Mouse (Mus musculus): ENCODE data around the gene Sorl1. TPM values are rescaled to one million over a fixed set of nuclear protein-coding genes. Genes with fewer than 3 reads are reported as not detected.

The Sorl1 gene
- polyA plus RNA-seq, 1 experiment from 2014 or later: 5.8 TPM

DNA sequence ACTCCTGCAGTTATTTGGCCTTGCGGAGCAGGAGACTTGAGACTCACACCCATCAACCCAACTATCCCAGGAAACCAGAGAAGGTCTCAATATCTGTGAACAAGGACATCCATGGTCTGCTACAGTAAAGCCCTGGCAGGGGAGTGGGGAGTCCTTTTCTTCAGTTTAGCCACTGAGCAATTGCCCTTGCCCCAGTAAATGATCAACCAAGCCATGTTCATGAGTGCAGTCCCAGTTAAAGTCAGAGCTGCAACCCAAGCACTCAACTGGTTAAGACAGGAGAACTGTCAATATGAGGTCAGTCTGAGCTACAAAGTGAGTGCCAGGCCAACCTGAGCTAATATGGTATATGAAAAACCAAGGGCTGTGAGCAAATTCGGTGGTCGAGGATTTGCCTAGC, 140.8 kb downstream of the Sorl1 start:
- Histone ChIP-seq H3K4me1 (no peaks in the 10 kb centered on the region), H3K27me3 (no peaks in the 10 kb centered on the region; the same call in 1 of the 2 replicates), H3K9ac (replicated peaks) (no peak overlapping the region), H3K27ac (replicated peaks) (no peak overlapping the region), H3K36me3 (0 out of 2 replicates have a peak, but pooled peaks cover 3% of the 10 kb centered on the region), H3K4me2 (replicated peaks) (no peak overlapping the region), H3K9me3 (no peaks in the 10 kb centered on the region), H3K4me3 (no peak overlapping the region)
- WGBS: 92% methylated on average over 3 of the region's 3 CpGs
- no peak for ATAC-seq (ENCODE audit: low FRiP score, low read depth)

DNA sequence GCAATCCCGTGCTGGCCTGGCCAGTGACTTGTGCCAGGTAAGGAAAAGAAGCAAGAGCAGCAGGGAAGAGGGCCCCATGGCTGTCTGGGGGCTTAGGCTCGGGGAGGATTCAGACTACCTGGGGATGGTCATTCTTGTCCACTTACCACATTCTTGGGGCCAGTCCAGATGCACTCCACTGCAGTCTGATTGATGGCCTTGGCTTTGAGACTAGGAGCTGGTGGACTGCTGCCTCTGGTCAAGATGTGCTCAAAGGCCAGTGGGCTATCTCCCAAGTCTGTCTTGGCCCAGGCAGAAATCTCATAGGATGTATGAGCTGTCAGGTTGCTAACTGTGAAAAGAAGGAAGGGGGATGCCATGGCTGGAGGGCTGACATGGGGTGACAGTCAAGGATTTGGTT, 141.3 kb downstream of the Sorl1 start:
- Histone ChIP-seq H3K9me3 (no peaks in the 10 kb centered on the region), H3K4me3 (no peak overlapping the region), H3K4me1 (no peaks in the 10 kb centered on the region), H3K27me3 (no peaks in the 10 kb centered on the region; the same call in 1 of the 2 replicates), H3K27ac (replicated peaks) (no peak overlapping the region), H3K4me2 (replicated peaks) (no peak overlapping the region), H3K36me3 (0 out of 2 replicates have a peak, but pooled peaks cover 3% of the 10 kb centered on the region), H3K9ac (replicated peaks) (no peak overlapping the region)
- no peak for ATAC-seq (ENCODE audit: low FRiP score, low read depth)
- WGBS: 75% methylated on average over 2 of the region's 2 CpGs

GRCm38 (mm10) chr9:41982023-41982422, 142.1 kb downstream of the Sorl1 start:
- no peaks in the 10 kb centered on the region for H3K4me1 ChIP-seq
- H3K9ac ChIP-seq (replicated peaks): no peak overlapping the region
- no peaks in the 10 kb centered on the region; the same call in 1 of the 2 replicates for H3K27me3 ChIP-seq
- no peak overlapping the region for H3K4me2 ChIP-seq (replicated peaks)
- WGBS: 85% methylated on average over 9 of the region's 9 CpGs
- no peak overlapping the region for H3K27ac ChIP-seq (replicated peaks)
- no peak overlapping the region for H3K4me3 ChIP-seq
- H3K9me3 ChIP-seq: no peaks in the 10 kb centered on the region
- 0 out of 2 replicates have a peak, but pooled peaks cover 3% of the 10 kb centered on the region for H3K36me3 ChIP-seq
- no peak for ATAC-seq (ENCODE audit: low FRiP score, low read depth)

DNA sequence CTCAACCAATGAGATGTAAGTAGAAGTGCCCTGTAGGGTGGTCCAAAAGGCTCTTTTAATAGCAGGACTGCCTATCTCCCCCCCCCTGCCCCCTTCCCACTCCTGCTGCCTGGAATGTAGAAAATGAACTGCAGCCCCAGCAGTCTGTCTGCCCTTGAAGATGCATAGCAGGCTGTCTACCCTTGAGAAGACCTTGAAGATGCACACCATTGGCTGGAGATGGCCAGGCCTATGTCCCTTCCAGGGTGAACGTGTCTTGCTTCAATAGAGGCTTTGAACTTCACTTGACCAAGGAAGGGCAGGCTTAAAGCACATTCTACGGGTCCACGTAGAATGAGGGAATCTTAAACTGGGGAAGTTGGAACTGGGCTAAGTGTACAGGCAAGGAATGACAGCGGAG, 142.8 kb downstream of the Sorl1 start:
- H3K9ac ChIP-seq (replicated peaks): no peak overlapping the region
- H3K4me1 ChIP-seq: no peaks in the 10 kb centered on the region
- 0 out of 2 replicates have a peak, but pooled peaks cover 3% of the 10 kb centered on the region for H3K36me3 ChIP-seq
- H3K27me3 ChIP-seq: no peaks in the 10 kb centered on the region; the same call in 1 of the 2 replicates
- no peaks in the 10 kb centered on the region for H3K9me3 ChIP-seq
- no peak overlapping the region for H3K4me2 ChIP-seq (replicated peaks)
- no peak overlapping the region for H3K4me3 ChIP-seq
- ATAC-seq (ENCODE audit: low FRiP score, low read depth): no peak
- no peak overlapping the region for H3K27ac ChIP-seq (replicated peaks)
- WGBS: 84% methylated on average over 4 of the region's 4 CpGs

DNA sequence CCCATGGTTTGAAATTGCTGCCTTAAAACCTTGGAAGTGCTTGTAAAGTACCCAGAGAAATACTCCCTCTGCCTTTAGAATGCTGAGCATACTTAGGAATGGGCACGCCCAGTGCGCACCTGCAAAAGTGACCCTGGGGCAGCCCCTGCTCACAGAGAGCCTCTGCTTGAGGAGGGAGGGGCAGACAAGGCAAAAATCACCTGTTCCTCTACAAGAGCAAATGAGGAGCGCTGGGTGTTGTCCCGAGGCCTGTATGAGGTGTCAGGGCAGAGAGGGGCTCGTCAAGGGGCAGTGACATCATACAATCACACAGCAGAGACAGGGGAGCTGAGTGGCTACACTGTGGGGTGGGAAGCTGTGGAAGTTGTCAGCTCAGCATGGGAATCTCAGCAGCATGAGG, 143.3 kb downstream of the Sorl1 start:
- Histone ChIP-seq H3K9ac (replicated peaks) (no peak overlapping the region), H3K36me3 (0 out of 2 replicates have a peak, but pooled peaks cover 3% of the 10 kb centered on the region), H3K9me3 (no peaks in the 10 kb centered on the region), H3K4me1 (no peaks in the 10 kb centered on the region), H3K4me2 (replicated peaks) (no peak overlapping the region), H3K27me3 (no peaks in the 10 kb centered on the region), H3K4me3 (no peak overlapping the region), H3K27ac (replicated peaks) (no peak overlapping the region)
- WGBS: 93% methylated on average over 5 of the region's 5 CpGs
- ATAC-seq (ENCODE audit: low FRiP score, low read depth): no peak

GRCm38 (mm10) chr9:41978366-41978765, 145.7 kb downstream of the Sorl1 start:
- Histone ChIP-seq H3K9me3 (no peaks in the 10 kb centered on the region), H3K27ac (replicated peaks) (no peak overlapping the region), H3K4me2 (replicated peaks) (no peak overlapping the region), H3K9ac (replicated peaks) (no peak overlapping the region), H3K36me3 (0 out of 2 replicates have a peak, but pooled peaks cover 3% of the 10 kb centered on the region), H3K4me1 (0 out of 2 replicates have a peak, but pooled peaks cover 3% of the 10 kb centered on the region), H3K27me3 (no peaks in the 10 kb centered on the region), H3K4me3 (no peak overlapping the region)
- 95% methylated on average over 6 of the region's 6 CpGs for WGBS
- no peak for ATAC-seq (ENCODE audit: low FRiP score, low read depth)

- no peak for ATAC-seq (ENCODE audit: low FRiP score, low read depth)
- WGBS: 88% methylated on average over 15 of the region's 15 CpGs
- Histone ChIP-seq H3K27me3 (no peaks in the 10 kb centered on the region), H3K9me3 (no peaks in the 10 kb centered on the region), H3K4me2 (replicated peaks) (no peak overlapping the region), H3K27ac (replicated peaks) (no peak overlapping the region), H3K4me3 (no peak overlapping the region), H3K4me1 (0 out of 2 replicates have a peak, but pooled peaks cover 3% of the 10 kb centered on the region), H3K9ac (replicated peaks) (no peak overlapping the region), H3K36me3 (no peaks in the 10 kb centered on the region)
Measured at GRCm38 (mm10) chr9:41975968-41976367, 148.1 kb downstream of the Sorl1 start.

GRCm38 (mm10) chr9:41974661-41975060, 149.4 kb downstream of the Sorl1 start:
- Histone ChIP-seq H3K27ac (replicated peaks) (no peak overlapping the region), H3K9me3 (no peaks in the 10 kb centered on the region), H3K36me3 (no peaks in the 10 kb centered on the region), H3K9ac (replicated peaks) (no peak overlapping the region), H3K4me3 (no peak overlapping the region), H3K4me1 (0 out of 2 replicates have a peak, but pooled peaks cover 3% of the 10 kb centered on the region), H3K27me3 (no peaks in the 10 kb centered on the region), H3K4me2 (replicated peaks) (no peak overlapping the region)
- no peak for ATAC-seq (ENCODE audit: low FRiP score, low read depth)
- WGBS: 75% methylated on average over 3 of the region's 3 CpGs

- Histone ChIP-seq H3K4me3 (no peak overlapping the region), H3K36me3 (no peaks in the 10 kb centered on the region), H3K27ac (replicated peaks) (no peak overlapping the region), H3K4me1 (0 out of 2 replicates have a peak, but pooled peaks cover 3% of the 10 kb centered on the region), H3K4me2 (replicated peaks) (no peak overlapping the region), H3K9ac (replicated peaks) (no peak overlapping the region), H3K9me3 (no peaks in the 10 kb centered on the region), H3K27me3 (no peaks in the 10 kb centered on the region)
- 69% methylated on average over 25 of the region's 25 CpGs for WGBS
- peak; percentile 77 for ATAC-seq (ENCODE audit: low FRiP score, low read depth)
Measured at GRCm38 (mm10) chr9:41973775-41974657, 150.1 kb downstream of the Sorl1 start.

DNA sequence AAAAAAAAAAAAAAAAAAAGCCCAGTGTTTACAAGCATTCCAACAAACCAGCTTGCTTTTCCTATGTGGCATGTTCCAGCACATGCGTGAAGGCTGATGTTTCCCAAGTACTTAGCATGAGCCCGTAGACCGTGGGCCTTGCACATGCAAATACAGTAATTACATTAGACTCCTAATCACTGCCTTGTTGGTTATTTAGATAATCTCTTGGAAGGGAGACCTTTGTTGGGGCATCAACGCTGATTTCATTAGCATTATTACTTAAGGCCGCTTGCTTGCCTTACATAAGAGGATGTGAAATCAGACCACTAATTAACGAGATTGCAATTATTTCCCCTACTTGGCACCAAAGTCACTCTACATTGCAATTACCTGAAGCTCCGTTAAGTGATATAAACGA, 154.1 kb downstream of the Sorl1 start:
- no peak for ATAC-seq (ENCODE audit: low FRiP score, low read depth)
- Histone ChIP-seq H3K9me3 (no peaks in the 10 kb centered on the region), H3K4me3 (no peak overlapping the region), H3K27ac (replicated peaks) (no peak overlapping the region), H3K27me3 (no peaks in the 10 kb centered on the region), H3K4me1 (0 out of 2 replicates have a peak, but pooled peaks cover 3% of the 10 kb centered on the region), H3K36me3 (0 out of 2 replicates have a peak, but pooled peaks cover 4% of the 10 kb centered on the region), H3K9ac (replicated peaks) (no peak overlapping the region), H3K4me2 (replicated peaks) (no peak overlapping the region)
- 90% methylated on average over 8 of the region's 8 CpGs for WGBS

DNA sequence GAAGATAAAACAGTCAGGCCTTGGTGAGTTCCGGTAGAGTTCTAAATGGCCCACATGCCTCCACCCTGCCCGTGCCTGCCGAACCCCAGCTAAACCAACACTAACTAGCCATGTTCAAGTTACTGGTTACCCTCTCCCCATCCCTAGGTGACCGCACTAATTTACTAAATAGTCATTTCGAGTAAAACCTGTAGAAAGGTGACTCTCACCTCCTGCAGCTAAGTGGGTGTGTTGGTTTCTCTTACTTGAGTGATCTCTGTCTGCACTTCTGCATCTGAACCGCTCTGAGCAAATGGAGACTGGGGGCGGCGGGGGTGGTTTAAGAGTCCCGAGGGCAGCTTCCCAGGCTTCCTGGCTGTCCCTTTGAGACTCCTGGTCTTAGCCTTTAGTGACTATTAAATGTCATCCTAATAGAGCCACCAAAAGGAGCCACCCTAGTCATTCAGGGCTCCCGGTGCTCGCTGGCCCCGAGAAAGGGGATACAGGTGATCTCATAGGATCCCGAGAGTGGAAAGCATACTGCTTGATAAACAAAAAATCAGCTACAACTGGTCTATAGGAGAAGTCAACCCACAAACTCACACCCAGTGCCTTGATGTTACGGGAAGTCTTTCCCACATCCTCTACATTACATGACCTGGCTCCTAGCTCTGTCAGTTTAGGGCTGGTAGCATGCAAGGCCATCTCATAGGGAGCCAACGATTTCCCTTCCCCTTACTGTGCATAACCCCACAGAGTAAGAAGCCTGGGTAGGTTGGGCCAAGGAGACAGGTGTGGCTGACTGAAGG, 155.2 kb downstream of the Sorl1 start:
- Histone ChIP-seq H3K4me3 (no peak overlapping the region), H3K4me2 (replicated peaks) (no peak overlapping the region), H3K9me3 (no peaks in the 10 kb centered on the region), H3K27me3 (no peaks in the 10 kb centered on the region), H3K36me3 (0 out of 2 replicates have a peak, but pooled peaks cover 4% of the 10 kb centered on the region), H3K9ac (replicated peaks) (no peak overlapping the region), H3K4me1 (0 out of 2 replicates have a peak, but pooled peaks cover 2% of the 10 kb centered on the region), H3K27ac (replicated peaks) (no peak overlapping the region)
- no peak for ATAC-seq (ENCODE audit: low FRiP score, low read depth)
- 94% methylated on average over 15 of the region's 15 CpGs for WGBS

DNA sequence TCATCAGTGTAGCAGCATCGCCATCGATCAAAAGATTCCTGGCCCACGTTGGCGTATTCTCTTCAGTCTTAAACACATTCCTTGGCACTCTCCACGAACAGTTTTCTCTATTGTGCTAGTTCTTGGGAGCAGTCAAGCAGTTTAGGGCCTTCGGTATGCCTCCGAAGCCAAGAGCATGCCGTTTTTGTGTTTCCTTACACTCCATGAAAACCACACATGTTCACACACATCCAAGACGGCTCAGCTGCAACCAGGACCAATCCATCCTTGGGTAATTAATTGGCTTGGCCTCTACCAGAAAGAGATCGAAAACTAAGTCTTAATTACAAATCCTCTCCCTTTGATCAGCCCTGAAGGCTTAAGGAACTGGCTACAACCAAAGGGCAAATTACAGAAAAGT, 162.8 kb downstream of the Sorl1 start:
- H3K36me3 ChIP-seq: no peaks in the 10 kb centered on the region
- ATAC-seq (ENCODE audit: low FRiP score, low read depth): no peak
- no peak overlapping the region for H3K4me3 ChIP-seq
- H3K4me1 ChIP-seq: no peaks in the 10 kb centered on the region
- no peak overlapping the region for H3K9ac ChIP-seq (replicated peaks)
- H3K9me3 ChIP-seq: no peaks in the 10 kb centered on the region
- no peak overlapping the region for H3K27ac ChIP-seq (replicated peaks)
- WGBS: 62% methylated on average over 10 of the region's 10 CpGs
- H3K27me3 ChIP-seq: no peaks in the 10 kb centered on the region
- H3K4me2 ChIP-seq (replicated peaks): no peak overlapping the region
